Mouse (Mus musculus): ENCODE measurements around the gene Herc1.

Herc1 gene

GRCm38 (mm10) chr9:66520299-66520698, 170.0 kb downstream of the Herc1 start:
- no peak for DNase-seq (ENCODE audit: low read depth, low spot score)

GRCm38 (mm10) chr9:66521595-66521994, 171.3 kb downstream of the Herc1 start:
- DNase-seq (ENCODE audit: low read depth, low spot score): no peak

GRCm38 (mm10) chr9:66542785-66543184, 192.5 kb downstream of the Herc1 start:
- DNase-seq (ENCODE audit: low read depth, low spot score): no peak

Measured in retina, adult 2 months (tissue).